Mouse (Mus musculus): ENCODE data around the gene Hoxa7.

Hoxa7 gene

DNA sequence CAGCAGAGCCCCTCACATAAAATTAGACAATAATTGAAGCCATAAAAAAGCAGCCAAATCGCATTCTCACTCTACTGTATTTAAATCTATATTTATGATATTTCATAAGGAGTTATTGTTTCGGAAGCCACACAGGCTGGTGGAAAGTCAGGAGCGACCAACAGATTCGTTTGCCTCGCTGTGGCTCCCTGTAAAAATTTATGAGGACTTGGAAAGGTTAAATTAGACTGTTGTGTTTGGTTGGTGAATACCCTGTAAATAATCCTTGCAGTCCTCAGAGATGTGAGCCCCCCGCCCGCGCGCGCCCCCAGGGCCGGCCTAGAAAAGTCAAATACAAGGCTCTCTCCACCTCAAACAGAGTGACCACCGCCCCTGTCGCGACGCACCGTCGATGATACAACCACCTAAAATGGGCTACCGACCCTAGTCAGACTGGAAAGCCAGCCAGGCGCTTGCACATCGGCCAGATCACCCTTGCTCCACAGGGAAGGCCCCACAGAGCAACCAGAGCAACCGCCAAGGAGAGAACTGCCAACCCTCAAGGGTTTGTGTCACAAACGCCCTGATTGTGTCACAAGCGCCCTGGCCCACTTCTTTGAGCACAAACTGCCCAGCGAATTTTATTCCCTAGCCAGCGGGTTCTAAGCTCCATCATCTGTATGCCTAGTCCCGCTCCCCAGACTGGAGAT is 5.1 kb upstream of the Hoxa7 start:
- DNase-seq (ENCODE audit: low spot score): peak; percentile 42

DNA sequence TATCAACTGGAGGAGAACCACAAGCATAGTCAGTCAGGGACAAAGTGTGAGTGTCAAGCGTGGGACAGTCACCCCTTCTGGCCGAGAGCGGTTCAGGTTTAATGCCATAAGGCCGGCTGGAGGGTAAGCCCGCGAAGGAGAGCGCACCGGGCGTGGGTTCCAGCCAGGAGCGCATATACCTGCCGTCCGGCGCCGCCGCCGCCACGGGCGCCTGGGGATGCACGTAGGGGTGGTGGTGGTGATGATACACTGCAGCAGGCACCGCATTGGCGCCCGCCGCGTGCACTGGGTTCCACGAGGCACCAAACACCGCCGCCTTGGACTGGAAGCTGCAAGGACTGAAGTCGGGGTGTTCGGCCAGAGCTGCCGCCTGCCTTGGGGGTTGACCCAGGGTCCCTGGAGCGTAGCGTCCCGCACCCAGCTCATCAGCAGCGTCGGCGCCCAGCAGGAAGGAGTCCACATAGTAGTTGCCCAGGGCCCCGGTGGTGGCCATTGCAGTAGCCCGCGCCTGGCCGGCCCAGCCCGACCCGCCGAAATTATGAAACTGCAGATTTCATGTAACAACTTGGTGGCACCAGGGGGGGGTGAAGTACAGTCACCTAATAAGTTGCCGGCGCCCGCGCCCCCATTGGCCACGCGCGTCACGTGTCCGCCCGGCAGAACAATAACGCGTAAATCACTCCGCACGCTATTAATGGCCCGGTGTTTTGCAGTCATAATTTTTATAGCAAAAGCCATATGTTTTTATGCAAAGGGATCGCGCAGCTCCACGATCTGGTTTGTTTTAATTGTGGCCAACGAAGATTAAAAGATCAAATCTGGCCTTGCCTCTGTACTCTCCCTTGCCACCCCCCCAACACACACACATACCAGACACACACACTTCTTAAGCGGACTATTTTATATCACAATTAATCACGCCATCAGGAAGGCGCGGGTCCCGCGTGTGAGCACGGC is 4.2 kb upstream of the Hoxa7 start:
- peak; percentile 92 for DNase-seq (ENCODE audit: low spot score)

DNA sequence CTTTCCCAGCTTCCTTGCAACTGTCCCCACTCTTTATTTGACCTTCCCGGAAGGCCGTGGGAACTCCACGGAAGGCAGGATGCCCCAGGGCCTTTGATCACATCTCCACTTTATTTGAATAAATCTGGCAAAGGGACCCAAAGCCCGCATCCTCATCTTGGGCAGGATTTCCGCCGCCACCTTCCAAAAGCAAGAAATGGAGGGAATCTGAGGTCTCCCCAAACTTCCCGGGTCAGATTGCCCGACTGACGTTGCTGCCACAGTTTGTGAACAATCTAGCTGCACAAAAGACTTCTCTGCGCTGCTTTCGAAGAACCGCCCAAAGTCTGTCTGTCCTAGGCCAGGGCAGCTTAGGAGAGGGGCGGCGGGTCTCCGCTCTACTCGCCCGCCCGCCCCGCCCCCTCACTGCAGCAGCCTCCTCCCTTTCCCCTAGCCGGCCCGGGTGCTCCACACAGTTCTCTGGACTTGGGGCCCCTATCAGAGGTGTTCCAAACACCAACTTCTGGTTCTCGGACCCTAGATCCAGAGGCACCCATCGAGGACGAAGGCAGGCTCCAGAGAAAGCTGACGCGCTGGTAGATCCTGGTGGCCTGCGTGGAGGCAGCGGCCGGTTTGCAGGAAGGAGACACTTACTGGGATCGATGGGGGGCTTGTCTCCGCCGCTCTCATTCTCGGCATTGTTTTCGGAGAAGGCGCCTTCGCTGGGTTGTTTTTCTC is 3.4 kb upstream of the Hoxa7 start:
- no peak for DNase-seq (ENCODE audit: low spot score)

DNA sequence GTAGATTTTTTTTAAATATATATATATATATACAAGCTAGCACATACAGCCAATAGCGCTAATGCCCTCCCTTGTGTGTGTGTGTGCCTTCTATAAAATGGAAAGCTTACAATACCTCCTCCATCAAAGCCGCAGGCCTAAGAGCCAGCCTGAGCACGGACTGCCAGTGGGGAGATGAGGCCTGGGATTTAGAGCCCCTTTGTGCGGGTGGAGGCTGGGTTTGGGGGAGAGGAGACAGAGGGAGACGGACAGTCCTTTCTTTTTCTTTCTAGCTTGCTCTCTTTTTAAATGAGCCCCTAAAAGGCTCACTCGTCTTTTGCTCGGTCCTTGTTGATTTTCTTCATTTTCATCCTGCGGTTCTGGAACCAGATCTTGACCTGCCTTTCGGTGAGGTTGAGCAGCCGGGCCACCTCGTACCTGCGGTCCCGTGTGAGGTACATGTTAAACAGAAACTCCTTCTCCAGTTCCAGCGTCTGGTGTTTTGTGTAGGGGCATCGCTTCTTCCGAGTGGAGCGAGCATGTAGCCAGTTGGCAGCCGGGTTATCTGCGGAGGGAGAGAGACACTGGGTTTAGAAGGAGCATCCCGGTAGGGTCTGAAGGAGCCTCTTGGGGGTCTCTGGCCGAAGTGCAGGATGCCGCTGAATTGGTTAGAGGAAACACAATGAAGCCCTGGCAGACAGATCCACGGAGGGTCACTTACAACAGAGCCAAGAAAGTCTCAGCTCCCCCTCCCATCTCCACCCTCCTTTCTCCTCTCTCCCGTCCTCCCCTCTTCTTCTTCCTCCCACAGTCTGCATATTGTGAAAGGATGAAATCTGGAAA is 2.5 kb upstream of the Hoxa7 start:
- DNase-seq (ENCODE audit: low spot score): no peak

DNA sequence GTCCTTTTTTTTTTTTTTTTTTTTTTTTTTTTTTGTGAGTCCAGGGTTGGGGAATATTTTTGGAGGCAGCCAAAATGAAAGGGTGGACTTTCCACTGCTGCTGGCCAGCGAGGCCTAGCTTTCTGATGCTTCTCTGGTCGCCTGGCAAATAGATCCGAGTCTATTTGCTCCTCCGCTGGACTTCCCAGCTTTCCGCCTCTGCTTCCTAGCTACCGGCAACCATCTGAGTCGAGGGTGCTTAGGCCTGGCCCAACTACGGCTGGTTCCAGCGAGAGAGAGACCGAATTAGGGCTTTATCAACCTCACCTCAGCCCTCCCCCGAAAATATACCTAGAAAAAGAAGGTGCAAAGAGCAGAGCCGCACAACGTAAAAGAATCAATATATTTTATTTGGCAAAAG is 1.1 kb upstream of the Hoxa7 start:
- DNase-seq (ENCODE audit: low spot score): no peak

DNA sequence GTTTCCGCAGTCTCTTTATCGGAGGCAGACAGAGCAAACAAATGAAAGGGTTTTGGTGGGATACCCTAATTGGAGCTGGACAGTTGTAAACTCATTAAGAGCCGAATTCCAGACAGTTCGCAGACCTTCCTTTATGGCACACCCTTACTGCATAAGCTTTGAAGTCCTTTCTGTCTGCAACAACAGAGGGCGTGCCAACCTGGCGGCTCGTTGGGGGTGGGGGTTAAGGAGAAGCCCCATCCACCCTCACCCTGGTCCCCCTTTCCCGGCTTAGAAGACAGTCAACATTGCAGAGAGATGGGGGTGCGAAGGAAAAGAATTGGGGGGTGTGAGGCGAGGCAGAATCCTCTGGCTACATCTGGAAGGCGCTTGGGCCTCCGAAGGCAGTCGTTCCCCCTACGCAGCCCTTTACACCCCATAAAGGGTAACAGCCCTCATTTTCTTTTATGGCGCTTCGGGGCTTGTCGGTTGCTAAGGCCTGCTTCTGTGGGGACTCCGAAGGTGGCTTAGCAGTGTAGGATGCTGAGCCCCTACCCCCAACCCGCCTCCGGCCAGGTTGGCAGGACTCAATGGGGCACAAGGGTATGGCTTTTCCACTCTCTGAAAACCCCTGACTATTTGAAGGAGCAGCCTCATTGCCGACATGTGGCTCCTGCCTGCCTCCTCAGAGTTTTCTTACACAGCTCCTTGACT is 485 bp upstream of the Hoxa7 start:
- peak; percentile 62 for DNase-seq (ENCODE audit: low spot score)

DNA sequence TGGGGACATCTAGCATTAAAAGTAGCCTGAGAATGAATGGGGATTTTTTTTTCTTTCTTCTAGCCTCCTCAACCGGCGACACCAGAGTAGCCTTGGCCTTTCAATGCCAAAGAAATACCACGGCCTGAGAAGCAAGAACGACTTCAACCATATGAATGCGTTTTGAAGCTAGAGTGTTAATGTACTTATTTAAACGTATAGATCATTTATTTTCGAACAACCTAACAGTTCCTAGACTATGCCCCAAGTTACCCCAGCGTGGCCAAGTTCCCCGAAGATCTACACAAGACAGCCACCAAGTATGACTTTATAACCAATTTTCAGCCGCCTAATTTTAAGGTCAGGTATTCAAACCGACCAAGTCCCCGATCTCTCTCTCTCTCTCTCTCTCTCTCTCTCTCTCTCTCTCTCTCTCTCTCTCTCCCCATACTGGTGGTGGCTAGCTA is 766 bp downstream of the Hoxa7 start:
- DNase-seq (ENCODE audit: low spot score): no peak

DNA sequence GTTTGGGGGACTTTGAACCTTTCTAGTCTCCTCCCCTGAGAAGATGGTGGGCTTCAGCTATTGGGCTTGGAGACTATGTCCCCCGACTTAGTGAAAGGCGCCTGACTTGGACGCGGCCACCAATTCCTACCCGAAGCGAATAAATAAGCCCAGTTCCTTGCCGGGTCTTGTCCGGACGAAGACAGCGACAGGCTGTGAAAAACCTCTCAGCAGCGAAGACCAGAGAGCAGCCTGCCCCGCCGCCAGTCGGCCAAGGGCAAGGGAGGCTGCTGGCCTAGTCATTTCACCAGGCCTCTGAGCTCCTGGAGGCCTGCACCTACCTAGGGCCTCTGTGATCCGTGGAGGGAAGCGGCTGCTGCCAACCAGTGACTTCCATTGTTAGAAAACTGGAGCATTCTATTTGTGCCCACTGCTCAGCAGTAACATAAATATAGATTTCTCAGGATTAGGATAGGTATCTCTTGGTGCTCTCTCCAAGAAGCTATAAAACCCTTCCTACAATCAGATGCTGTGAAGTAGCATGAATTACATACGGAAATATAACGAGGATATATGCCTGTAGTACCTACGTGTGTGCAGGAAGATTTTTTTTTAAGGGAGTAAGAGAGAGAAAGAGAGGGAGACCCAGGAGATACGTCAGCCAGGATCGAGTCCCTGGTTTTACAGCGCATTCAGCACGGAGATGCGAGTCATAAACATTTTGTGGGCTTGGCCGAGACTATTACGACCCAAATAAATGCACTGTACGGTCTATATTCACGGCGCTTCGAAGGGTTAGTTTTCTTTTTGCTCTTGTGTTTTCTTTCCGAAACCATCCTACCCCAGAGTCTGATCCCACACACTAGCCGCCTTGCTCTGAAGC is 1.4 kb downstream of the Hoxa7 start:
- DNase-seq (ENCODE audit: low spot score): peak; percentile 33

DNA sequence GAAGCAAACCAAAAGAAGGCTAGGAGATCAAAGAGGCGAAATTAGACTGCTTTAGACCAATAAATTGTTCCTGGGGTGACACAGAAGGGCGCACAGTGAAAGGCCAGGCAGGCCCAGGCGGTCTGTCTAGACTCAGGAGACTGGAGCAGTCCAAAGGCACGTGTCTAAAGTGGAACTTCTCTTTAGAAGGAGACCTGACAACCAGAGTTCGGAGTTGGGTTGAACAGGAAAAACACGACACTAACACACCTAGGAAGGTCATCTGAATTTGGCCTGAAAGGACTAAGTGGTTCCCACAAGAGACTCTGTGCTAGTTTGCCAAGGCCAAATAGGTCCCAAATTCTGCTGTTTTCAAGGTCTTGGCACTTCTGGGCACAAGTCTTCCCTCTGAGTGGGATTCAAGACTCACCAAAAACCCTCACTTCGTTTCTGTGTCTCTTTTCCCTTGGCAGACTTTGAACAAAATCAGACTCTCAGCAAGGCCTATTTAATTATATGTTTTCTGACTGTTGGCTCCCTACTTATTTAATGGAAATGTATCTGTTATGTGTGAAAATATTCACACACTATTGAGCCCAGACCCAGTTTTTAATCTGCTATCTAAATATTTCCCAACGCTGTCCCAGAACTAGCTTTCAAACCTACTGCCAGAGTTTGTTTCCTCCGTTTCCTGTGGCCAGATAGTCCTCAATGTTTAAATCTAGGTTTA is 2.3 kb downstream of the Hoxa7 start:
- DNase-seq (ENCODE audit: low spot score): no peak

DNA sequence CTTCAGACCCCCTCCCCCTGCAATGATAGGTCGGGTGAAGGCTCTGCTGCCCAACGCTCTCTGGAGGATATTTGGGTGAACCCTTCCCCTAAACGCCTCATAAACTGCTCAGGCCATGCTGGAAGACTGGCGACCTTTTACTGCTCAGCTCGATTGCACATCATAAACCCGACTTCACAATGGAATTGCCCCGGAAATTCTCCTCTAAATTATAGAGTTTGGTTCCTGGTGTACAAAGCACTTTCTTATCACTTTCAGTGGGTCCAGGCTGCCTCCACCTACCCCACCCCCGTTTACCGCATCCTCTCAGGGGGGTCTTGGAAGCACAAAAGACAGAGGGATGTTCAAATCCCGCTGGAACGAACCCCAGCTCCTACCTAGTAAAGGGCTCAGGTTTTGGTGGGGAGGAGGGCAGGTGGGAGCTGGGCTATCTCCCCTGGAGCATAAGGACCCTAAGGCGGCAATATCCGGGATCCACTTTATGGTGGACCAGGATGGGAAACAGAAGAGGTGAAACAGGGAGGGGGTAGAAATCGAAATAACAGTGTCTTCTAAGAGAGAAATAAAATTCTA is 2.9 kb downstream of the Hoxa7 start:
- DNase-seq (ENCODE audit: low spot score): no peak

DNA sequence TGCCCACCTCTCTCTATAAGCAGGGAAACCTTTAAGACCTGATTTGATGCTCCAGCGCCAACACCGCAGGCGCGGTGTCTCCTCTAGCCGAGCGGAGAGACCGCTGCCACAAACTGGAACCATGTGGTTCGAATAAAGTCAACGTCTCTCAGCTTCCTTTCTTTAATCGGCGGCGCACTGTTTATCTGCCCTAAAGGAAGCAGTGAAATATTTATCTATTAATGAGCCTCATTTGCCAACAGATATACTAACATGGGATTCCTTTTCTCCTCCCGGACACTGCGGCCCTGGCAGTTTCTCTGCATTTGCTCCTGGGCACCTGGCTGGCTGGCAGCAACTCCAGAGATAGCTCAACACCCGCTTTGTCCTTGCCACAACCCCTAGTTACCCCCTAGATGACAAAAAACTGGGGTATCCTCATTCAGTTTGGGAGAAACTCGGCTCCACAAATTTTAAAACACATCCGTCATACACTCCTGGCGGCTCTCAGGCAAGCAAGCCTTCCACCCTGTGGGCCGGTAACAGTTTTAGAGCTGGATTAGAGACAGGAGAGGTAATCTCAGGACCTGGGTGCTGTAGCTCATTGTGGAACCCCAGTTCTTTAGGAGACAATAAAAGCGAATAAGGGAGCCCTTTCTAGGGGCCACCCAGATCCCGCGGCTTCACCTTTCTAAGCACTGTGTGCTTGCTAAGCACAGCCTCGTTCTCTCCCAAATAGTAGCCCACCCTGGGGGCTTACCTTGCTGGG is 3.6 kb downstream of the Hoxa7 start:
- DNase-seq (ENCODE audit: low spot score): peak; percentile 8

DNA sequence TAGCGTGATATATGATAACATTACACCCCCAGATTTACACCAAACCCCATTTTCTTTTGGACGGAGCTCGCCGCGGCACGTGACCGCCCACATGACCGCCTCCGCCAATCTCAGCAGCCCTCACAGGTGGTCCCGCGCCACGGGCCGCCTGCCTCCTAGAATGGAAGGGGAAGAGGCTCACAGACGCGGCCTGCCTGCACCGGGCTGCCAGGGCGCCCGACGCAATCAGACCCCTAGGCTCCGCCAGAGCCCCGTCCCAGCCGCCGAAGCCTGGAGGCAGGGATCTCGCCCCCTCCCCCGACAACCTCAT is 4.2 kb downstream of the Hoxa7 start:
- DNase-seq (ENCODE audit: low spot score): peak; percentile 90

DNA sequence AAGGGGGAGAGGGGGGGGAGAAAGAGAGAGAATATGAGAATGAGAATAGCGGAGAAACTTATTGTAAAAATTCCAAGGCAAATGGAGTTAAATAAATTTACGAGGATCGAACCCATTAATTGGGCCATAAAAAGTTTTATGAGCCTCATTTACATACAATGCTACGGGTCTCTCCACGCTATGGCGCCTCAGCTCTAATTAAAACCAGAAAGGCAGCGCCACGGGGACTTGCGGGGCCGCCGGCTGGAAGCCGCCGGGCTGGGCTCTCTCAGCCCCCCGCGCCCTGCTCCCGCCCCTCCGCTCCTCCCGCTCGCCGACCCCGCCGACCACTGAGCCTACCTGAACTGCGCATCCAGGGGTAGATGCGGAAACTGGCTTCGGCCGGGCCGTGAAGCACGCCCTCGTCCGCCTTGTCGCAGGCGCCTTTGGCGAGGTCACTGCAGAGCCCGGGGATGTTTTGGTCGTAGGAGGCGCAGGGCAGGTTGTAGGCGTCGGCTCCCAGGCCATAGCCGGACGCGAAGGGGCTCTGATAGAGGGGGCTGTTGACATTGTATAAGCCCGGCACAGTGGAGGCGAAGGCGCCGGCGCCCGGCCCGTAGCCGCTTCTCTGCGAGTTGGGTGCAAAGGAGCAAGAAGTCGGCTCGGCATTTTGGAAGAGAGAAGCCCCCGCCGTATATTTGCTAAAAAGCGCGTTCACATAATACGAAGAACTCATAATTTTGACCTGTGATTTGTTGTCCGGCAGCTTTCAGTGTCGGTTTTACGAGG is 4.8 kb downstream of the Hoxa7 start:
- peak; percentile 47 for DNase-seq (ENCODE audit: low spot score)

DNA sequence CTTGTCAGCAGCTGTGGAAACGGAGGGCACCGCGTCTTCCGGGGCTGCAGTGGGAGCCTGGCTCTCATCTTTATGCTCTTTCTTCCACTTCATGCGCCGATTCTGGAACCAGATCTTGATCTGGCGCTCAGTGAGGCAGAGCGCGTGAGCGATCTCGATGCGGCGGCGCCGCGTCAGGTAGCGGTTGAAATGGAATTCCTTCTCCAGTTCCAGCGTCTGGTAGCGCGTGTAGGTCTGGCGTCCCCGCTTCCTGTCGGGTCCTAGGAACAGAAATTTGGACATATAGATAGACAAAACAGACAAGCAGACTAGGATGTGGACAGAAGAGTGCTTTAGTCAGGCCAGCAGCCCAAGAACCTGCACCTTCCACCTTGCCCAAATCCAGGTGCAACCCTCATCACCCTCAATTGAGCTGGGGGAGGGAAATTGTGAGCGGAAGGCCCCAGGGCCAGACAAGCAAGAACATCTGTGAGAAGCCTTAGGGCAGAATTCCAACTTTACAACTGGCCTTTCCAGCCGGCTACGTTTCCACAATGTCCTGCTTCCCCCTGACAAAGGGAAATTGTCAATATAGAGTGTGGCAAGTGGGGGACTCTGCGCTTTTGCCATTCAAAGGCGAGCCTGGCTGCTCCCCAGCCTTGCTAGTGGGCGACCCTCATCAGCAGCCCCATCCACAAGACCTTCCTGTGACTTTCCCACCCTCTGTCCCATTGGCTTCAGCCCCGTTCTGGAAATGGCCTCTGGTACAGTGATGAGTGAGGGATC is 5.7 kb downstream of the Hoxa7 start:
- DNase-seq (ENCODE audit: low spot score): no peak

DNA sequence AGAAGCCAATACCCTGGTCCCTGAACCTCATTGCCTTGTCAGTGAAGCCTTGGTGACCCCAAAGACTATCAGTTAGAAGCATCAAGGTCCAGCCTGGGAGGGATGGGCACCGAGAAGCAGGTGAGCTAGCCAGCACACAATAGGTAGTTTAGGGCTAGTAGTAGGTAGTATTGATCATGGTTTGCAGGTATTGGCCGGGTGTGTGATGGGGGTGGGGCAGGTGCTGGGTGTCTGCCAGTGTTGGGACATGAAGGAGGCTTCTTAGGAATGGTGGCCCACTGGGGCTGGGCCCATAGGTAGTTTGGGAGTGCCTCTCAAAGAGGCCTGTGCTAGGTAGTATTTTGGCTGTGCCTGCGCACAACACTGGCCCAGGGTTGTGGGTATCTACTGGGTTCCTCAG is 6.6 kb downstream of the Hoxa7 start:
- no peak for DNase-seq (ENCODE audit: low spot score)

DNA sequence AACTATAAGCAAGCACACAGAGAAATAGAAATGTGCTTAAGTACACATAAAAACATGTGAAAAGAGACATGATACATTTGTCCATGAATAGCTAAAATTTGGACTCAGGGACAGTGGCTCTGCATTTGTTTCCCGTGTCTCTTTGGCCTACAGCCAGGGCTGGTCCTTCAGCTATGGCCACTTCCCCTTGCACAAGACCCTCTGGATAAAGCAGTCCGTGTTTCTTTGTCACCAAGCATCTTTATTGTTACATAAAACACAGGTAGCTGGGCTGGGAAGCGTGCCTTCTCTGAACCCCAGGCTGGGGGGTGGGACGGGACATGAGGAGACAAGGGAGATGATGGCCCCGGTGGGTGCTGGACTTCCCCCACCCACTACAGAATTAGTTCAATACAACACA is 7.4 kb downstream of the Hoxa7 start:
- no peak for DNase-seq (ENCODE audit: low spot score)

Measured in urinary bladder, postnatal 14 days (tissue).